Mouse (Mus musculus) CH12.LX (cell line): ENCODE results near the gene Stambpl1.

Experiments
- BHLHE40 ChIP-seq: IDR thresholded peaks from 2 replicates; pipeline ENCODE4 v1.6.1; 2011; ENCODE audit warnings: mild to moderate bottlenecking, low read depth, low read length, improper control_type of control experiment
- CTCF ChIP-seq, 2 experiments: IDR thresholded peaks in 1 of 2; conservative IDR thresholded peaks in 1 of 2; 2 replicates each; pipeline ENCODE4 v1.5.1; 2011 to 2012; ENCODE audit warnings: low read depth in 2 of 2, low read length in 2 of 2, improper control_type of control experiment in 1 of 2, inconsistent platforms in 1 of 2, mild to moderate bottlenecking in 1 of 2, moderate library complexity in 1 of 2
- JUN ChIP-seq: IDR thresholded peaks from 2 replicates; pipeline ENCODE4 v1.6.1; 2011; ENCODE audit warnings: low read depth, mild to moderate bottlenecking, low read length, improper control_type of control experiment, moderate library complexity; ENCODE audit not compliant: insufficient read depth
- KAT2A ChIP-seq: IDR thresholded peaks from 2 replicates; pipeline ENCODE4 v1.6.1; 2012; ENCODE audit warnings: low read length, improper control_type of control experiment, inconsistent platforms; ENCODE audit not compliant: insufficient replicate concordance
- MAZ ChIP-seq: IDR thresholded peaks from 2 replicates; pipeline ENCODE4 v1.6.1; 2012; ENCODE audit warnings: low read depth, mild to moderate bottlenecking, inconsistent platforms, low read length, improper control_type of control experiment, moderate library complexity
- MXI1 ChIP-seq: IDR thresholded peaks from 2 replicates; pipeline ENCODE4 v1.6.1; 2011; ENCODE audit warnings: mild to moderate bottlenecking, low read depth, low read length, improper control_type of control experiment
- NRF1 ChIP-seq: IDR thresholded peaks from 2 replicates; pipeline ENCODE4 v1.6.1; 2014; ENCODE audit warnings: low read depth, mild to moderate bottlenecking, inconsistent platforms, low read length, improper control_type of control experiment, moderate library complexity
- POLR2A ChIP-seq: IDR thresholded peaks from 2 replicates; pipeline ENCODE4 v1.6.1; 2011; ENCODE audit warnings: low read depth, mild to moderate bottlenecking, improper control_type of control experiment, low read length
- POLR2AphosphoS2 ChIP-seq: IDR thresholded peaks from 2 replicates; pipeline ENCODE4 v1.6.1; 2011; ENCODE audit warnings: low read depth, low read length, improper control_type of control experiment
- TBP ChIP-seq: conservative IDR thresholded peaks from 2 replicates; pipeline ENCODE4 v1.6.1; 2011; ENCODE audit warnings: low read depth, low read length, improper control_type of control experiment
- UBTF ChIP-seq: IDR thresholded peaks from 2 replicates; pipeline ENCODE4 v1.6.1; 2012; ENCODE audit warnings: low read depth, mild to moderate bottlenecking, inconsistent platforms, low read length, improper control_type of control experiment, moderate library complexity
- USF1 ChIP-seq: IDR thresholded peaks from 2 replicates; pipeline ENCODE4 v1.6.1; 2014; ENCODE audit warnings: low read depth, mild to moderate bottlenecking, inconsistent platforms, low read length, improper control_type of control experiment
- ZNF384 ChIP-seq: IDR thresholded peaks from 2 replicates; pipeline ENCODE4 v1.6.1; 2012; ENCODE audit warnings: low read depth, low read length, improper control_type of control experiment, inconsistent platforms

DNA sequence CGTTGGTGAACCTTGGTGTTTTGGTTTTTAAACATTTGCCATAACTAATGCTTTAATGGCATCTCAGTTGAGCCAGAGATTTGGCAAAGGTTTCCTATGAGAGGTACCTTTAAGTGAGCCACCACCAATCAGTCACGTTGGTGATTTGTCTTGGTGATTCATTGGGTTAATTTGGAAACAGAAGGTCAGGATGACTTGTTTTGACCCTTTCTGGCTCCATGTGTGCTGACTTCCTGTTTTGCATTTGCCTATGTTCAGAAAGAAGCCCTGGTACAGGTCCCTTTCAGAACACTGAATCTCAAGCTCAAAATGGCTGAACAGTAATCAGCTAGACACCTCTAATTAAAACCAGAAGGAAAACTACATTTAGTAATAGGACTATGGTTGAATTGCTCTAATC, 7.5 kb downstream of the Stambpl1 start:
- TF ChIP-seq MAZ, result no peak
- no peak for TF ChIP-seq CTCF (conservative IDR thresholded peaks at IDR 0.05 in 1 of 2, IDR thresholded peaks at IDR 0.05 in 1 of 2; ENCODE audit: low read depth in 2 of 2, low read length in 2 of 2)
- TF ChIP-seq USF1, result no peak
- TF ChIP-seq TBP, result 0 out of 2 replicates have a peak, but pooled peaks have one; percentile 9
- TF ChIP-seq ZNF384, result no peak
- TF ChIP-seq JUN, result peak; percentile 62
- no peak for TF ChIP-seq NRF1
- no peak for TF ChIP-seq POLR2A
- no peak for TF ChIP-seq KAT2A
- TF ChIP-seq BHLHE40, result peak; percentile 70
- TF ChIP-seq POLR2AphosphoS2, result no peak
- TF ChIP-seq UBTF, result no peak
- TF ChIP-seq MXI1, result peak; percentile 28; the same call in 1 of the 2 replicates
